Mouse (Mus musculus) c-Kit-positive CD71-negative TER-119-negative erythroid progenitor cells, embryonic 14.5 days (primary cell): ENCODE measurements around the gene 1700024G13Rik.

Experiments
- DNase-seq: peaks from one replicate; pipeline ENCODE4 v3.0.0-alpha.2; 2013; ENCODE audit warnings: low read depth

Gene 1700024G13Rik

DNA sequence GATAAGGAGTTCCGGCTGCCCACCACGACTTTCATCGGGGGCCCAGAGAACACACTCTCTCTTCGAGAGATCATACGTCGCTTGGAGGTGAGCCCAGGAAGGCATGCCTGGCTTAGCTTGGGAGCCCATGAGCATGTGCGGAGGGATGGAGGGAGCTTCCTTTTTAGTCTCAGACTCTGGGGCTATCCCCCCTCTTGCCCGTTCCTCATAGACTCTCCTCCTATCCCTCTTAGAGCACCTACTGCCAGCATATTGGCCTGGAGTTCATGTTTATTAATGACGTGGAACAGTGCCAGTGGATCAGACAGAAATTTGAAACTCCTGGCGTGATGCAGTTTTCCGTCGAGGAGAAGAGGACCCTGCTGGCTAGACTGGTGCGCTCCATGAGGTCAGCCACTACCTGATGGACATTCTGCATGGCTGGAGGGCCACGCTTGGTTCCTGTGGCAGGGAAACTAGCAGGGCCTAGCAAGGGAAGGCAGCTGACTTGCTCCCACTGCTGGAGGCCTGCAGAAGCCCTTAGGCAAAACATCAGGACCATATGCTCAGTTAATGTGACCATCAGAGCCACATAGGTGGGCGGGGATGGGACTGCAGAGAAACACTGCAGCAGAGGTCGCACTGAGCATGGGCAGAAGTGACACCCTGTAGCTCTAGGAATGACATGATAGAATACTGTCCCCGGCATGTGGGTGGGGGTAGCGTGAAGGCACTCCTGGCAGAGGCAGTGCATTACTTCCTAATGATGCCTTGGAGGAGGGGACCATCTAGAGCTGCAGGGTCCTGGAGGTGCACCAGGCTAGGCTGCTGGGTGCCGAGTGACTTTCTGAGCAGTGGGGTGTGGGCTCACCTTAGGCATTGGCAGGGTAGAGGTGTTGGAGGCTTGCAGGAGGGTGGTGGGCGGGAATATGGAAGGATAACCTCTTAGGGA is 55.4 kb downstream of the 1700024G13Rik start:
- no peak for DNase-seq

DNA sequence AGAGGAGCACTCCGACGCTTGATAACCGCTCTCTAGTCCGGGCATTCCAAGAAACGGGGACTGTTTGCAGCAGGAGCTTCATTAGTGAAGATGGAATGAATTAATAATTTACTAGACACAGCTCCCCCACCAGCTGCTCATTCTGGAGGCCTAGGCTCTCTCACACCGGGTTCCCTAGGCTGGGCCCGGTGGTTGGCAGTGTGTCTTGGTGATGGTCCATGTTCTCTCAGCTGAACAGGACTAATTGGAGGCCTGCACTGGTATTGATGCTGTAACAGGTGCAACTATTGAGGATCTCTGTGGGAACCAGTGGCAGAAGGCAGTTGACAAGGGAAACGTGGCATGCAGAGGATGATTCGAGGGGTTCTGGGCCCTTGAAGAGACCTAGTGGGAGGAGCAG is 60.8 kb downstream of the 1700024G13Rik start:
- no peak for DNase-seq
